Comparison of ENCODE assay signal across 9 mouse cellular contexts in the genomic region with DNA sequence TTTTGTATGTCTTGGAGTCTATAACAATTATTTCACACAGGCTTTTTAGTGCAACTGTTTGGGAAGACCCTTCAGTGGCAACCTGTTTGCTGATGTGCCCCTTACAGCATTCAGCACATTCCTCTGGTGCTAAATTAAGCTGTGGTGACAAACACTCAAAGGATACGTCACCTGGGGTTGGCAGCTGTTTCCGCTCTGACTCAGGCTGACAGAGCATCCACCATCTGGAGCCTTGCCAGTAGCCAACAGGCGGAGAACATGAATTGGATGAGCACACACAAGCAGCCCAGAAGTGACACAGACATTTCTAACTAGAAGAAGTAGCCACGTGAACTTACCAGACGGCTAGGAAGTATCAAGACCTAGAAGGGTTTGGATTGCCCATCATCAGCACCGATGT. TPM values are rescaled to one million over a fixed set of nuclear protein-coding genes. Genes with fewer than 3 reads are reported as not detected.
A peak's percentile ranks its signal among the peaks of the same experiment; 100 is the strongest.
DNase-seq lines count a peak whose midpoint lies in the region; ATAC-seq and TF ChIP-seq lines count a peak whose summit lies in the region.
"Had no signal": no experiment of that assay in that cellular context is flagged by ENCODE, and none has a peak within 500 bp of the region (broad histone marks: within the 10 kb centered on the region; RNA-seq: fewer than 3 reads in every experiment).

No protein-coding gene starts in this region.

- DNase-seq in left cerebral cortex, adult 18-20 months (ENCODE audit: low spot score in 2 of 2), result peak; percentile 56 to 58
- DNase-seq in left cerebral cortex, adult 11 months (ENCODE audit: low spot score), result no peak
- peak; percentile 71 for DNase-seq in adrenal gland, adult 8-10 months
- DNase-seq in gastrocnemius, postnatal 4 days (ENCODE audit: low spot score in 2 of 2), result peak; percentile 27 to 64
- peak; percentile 66 for DNase-seq in lung, postnatal 0 days (ENCODE audit: low spot score)
- peak; percentile 87 for DNase-seq in thymus, adult 2 months

- H3K27me3 ChIP-seq in kidney, embryonic 15.5 days, result no peaks in the 10 kb centered on the region
- H3K27me3 ChIP-seq in lung, postnatal 0 days (replicated peaks; ENCODE audit: insufficient read depth, low read length), result no peaks in the 10 kb centered on the region
- H3K27me3 ChIP-seq in thymus, adult 2 months (ENCODE audit: control insufficient read depth, insufficient read depth, low read length), result no peaks in the 10 kb centered on the region
- no peaks in the 10 kb centered on the region for H3K27me3 ChIP-seq in neural tube, embryonic 15.5 days (replicated peaks)
- H3K27me3 ChIP-seq: limb, embryonic 15.5 days had no signal

- H3K27ac ChIP-seq in kidney, embryonic 15.5 days, result no peak overlapping the region
- no peak overlapping the region for H3K27ac ChIP-seq in lung, postnatal 0 days (ENCODE audit: low read length)
- peak overlapping the region; percentile 61 for H3K27ac ChIP-seq in thymus, adult 2 months (ENCODE audit: control insufficient read depth, insufficient read depth, low read length)
- no peak overlapping the region for H3K27ac ChIP-seq in neural tube, embryonic 15.5 days (replicated peaks)
- H3K27ac ChIP-seq: limb, embryonic 15.5 days had no signal

- no peak overlapping the region for H3K9ac ChIP-seq in kidney, embryonic 15.5 days
- H3K9ac ChIP-seq in lung, postnatal 0 days (replicated peaks; ENCODE audit: low read depth), result no peak overlapping the region
- no peak overlapping the region for H3K9ac ChIP-seq in neural tube, embryonic 15.5 days (replicated peaks)
- H3K9ac ChIP-seq: limb, embryonic 15.5 days had no signal

- H3K9me3 ChIP-seq in kidney, embryonic 15.5 days (replicated peaks), result no peaks in the 10 kb centered on the region
- no peaks in the 10 kb centered on the region for H3K9me3 ChIP-seq in lung, postnatal 0 days (ENCODE audit: low read length)
- H3K9me3 ChIP-seq in neural tube, embryonic 15.5 days (replicated peaks), result no peaks in the 10 kb centered on the region
- H3K9me3 ChIP-seq: limb, embryonic 15.5 days had no signal

- WGBS in kidney, embryonic 15.5 days, result 44% methylated on average over 6 of the region's 6 CpGs
- 28% methylated on average over 6 of the region's 6 CpGs for WGBS in lung, postnatal 0 days
- 5% methylated on average over 6 of the region's 6 CpGs for WGBS in thymus, adult 2 months
- WGBS in neural tube, embryonic 15.5 days, result 48% methylated on average over 6 of the region's 6 CpGs

- no peak for TF ChIP-seq CTCF in lung, postnatal 0 days (IDR thresholded peaks at IDR 0.05)
- no peak for TF ChIP-seq CTCF in thymus, adult 2 months (IDR thresholded peaks at IDR 0.05; ENCODE audit: borderline replicate concordance, control insufficient read depth, extremely low read depth, insufficient read depth, low read length, poor library complexity)

- no peaks in the 10 kb centered on the region for H3K36me3 ChIP-seq in kidney, embryonic 15.5 days
- no peaks in the 10 kb centered on the region for H3K36me3 ChIP-seq in lung, postnatal 0 days (ENCODE audit: insufficient read depth, low read length)
- H3K36me3 ChIP-seq in thymus, adult 2 months (ENCODE audit: control insufficient read depth, insufficient read depth, low read length), result no peaks in the 10 kb centered on the region
- H3K36me3 ChIP-seq in neural tube, embryonic 15.5 days, result no peaks in the 10 kb centered on the region
- H3K36me3 ChIP-seq: limb, embryonic 15.5 days had no signal

- H3K4me2 ChIP-seq in kidney, embryonic 15.5 days, result no peak overlapping the region
- no peak overlapping the region for H3K4me2 ChIP-seq in lung, postnatal 0 days (replicated peaks; ENCODE audit: low read depth, low read length)
- H3K4me2 ChIP-seq in neural tube, embryonic 15.5 days, result no peak overlapping the region
- H3K4me2 ChIP-seq: limb, embryonic 15.5 days had no signal

- no peak for TF ChIP-seq EP300 in lung, postnatal 0 days (IDR thresholded peaks at IDR 0.05)

- peaks cover 13% of the 10 kb centered on the region for H3K4me1 ChIP-seq in kidney, embryonic 15.5 days
- no peaks in the 10 kb centered on the region for H3K4me1 ChIP-seq in lung, postnatal 0 days (ENCODE audit: insufficient read depth, low read depth, low read length)
- H3K4me1 ChIP-seq in thymus, adult 2 months (replicated peaks; ENCODE audit: control insufficient read depth, insufficient read depth, low read length), result peaks cover 24% of the 10 kb centered on the region
- H3K4me1 ChIP-seq in neural tube, embryonic 15.5 days, result peaks cover 3% of the 10 kb centered on the region; the same call in 1 of the 2 replicates
- H3K4me1 ChIP-seq: limb, embryonic 15.5 days had no signal

- no peak overlapping the region for H3K4me3 ChIP-seq in kidney, embryonic 15.5 days (replicated peaks)
- no peak overlapping the region for H3K4me3 ChIP-seq in lung, postnatal 0 days (ENCODE audit: low read depth, low read length)
- H3K4me3 ChIP-seq in thymus, adult 2 months (ENCODE audit: control insufficient read depth, insufficient read depth, low read length), result no peak overlapping the region
- no peak overlapping the region for H3K4me3 ChIP-seq in neural tube, embryonic 15.5 days (replicated peaks)
- H3K4me3 ChIP-seq: limb, embryonic 15.5 days had no signal

- 0 out of 2 replicates have a peak, but pooled peaks have one; percentile 61 for ATAC-seq in kidney, embryonic 15.5 days (replicated peaks; ENCODE audit: low FRiP score)
- ATAC-seq in lung, postnatal 0 days, result peak; percentile 70
- no peak for ATAC-seq in neural tube, embryonic 15.5 days (ENCODE audit: low FRiP score)

- 0 out of 2 replicates have a peak, but pooled peaks have one; percentile 24 for TF ChIP-seq POLR2A in thymus, adult 2 months (IDR thresholded peaks at IDR 0.05; ENCODE audit: control insufficient read depth, extremely low read depth, insufficient read depth, low read length, poor library complexity)

RNA-seq across cellular contexts. Expression of a gene that starts 44.0 kb away (rescaled TPM):
- 10 to 100 TPM; 55.8 to 59.2 TPM for total RNA-seq in left cerebral cortex, adult 18-20 months (2021)
- total RNA-seq in adrenal gland, adult 8-10 months (2022), result 10 to 100 TPM in 1 of 4 experiments, 1 to 10 TPM in 3; 2.8 to 10.6 (median 4.9) TPM
- 1 to 10 TPM; 4.3 to 5.8 TPM for total RNA-seq in gastrocnemius, postnatal 4 days (2021)
- 12.1 and 13.1 TPM in 2 replicates for polyA plus RNA-seq in kidney, embryonic 15.5 days (2015; fragmentation: Nextera tagmentation; extraction: Ambion mirVana)
- polyA plus RNA-seq in lung, postnatal 0 days (2015; fragmentation: Nextera tagmentation; extraction: Ambion mirVana), result 1.2 and 1.3 TPM in 2 replicates
- 12.5 and 12.6 TPM in 2 replicates for polyA plus RNA-seq in thymus, adult 2 months (2012; rRNA removed)
- 21.0 and 23.7 TPM in 2 replicates for polyA plus RNA-seq in neural tube, embryonic 15.5 days (2015; fragmentation: Nextera tagmentation; extraction: Ambion mirVana)
